Mouse (Mus musculus) lung, postnatal 10 days (tissue): Measurements from ENCODE around the gene Atp5b.

Experiments
- DNase-seq: peaks from one replicate; pipeline ENCODE4 v3.0.0; 2021

Gene Atp5b

GRCm38 (mm10) chr10:128097587-128097971 lies 14.5 kb downstream of the Atp5b start:
- peak; percentile 84 for DNase-seq

GRCm38 (mm10) chr10:128110103-128110761 lies 27.2 kb downstream of the Atp5b start:
- no peak for DNase-seq

GRCm38 (mm10) chr10:128111227-128111626 lies 28.2 kb downstream of the Atp5b start:
- no peak for DNase-seq

GRCm38 (mm10) chr10:128123833-128124232 lies 40.8 kb downstream of the Atp5b start:
- DNase-seq: no peak

- DNase-seq: no peak
Measured at GRCm38 (mm10) chr10:128124831-128125230, 41.8 kb downstream of the Atp5b start.

GRCm38 (mm10) chr10:128125951-128126350 lies 42.9 kb downstream of the Atp5b start:
- DNase-seq: no peak

GRCm38 (mm10) chr10:128127497-128127896 lies 44.4 kb downstream of the Atp5b start:
- DNase-seq: no peak

GRCm38 (mm10) chr10:128128143-128128542 lies 45.1 kb downstream of the Atp5b start:
- DNase-seq: peak; percentile 34

GRCm38 (mm10) chr10:128131297-128131696 lies 48.2 kb downstream of the Atp5b start:
- no peak for DNase-seq

GRCm38 (mm10) chr10:128131812-128132211 lies 48.7 kb downstream of the Atp5b start:
- no peak for DNase-seq

GRCm38 (mm10) chr10:128133650-128134332 lies 50.7 kb downstream of the Atp5b start:
- DNase-seq: no peak

- no peak for DNase-seq
Measured at GRCm38 (mm10) chr10:128135374-128135773, 52.3 kb downstream of the Atp5b start.
